Mouse (Mus musculus): Measurements from ENCODE around the gene Foxf1. TPM values are rescaled to one million over a fixed set of nuclear protein-coding genes. Genes with fewer than 3 reads are reported as not detected.

Foxf1 gene
- polyA plus RNA-seq, 1 experiment from 2014 or later, result 9.0 TPM

GRCm38 (mm10) chr8:121128531-121129264 is 44.5 kb downstream of the Foxf1 start:
- Histone ChIP-seq H3K27ac (ENCODE audit: low read depth, low read length) (no peak overlapping the region), H3K4me1 (ENCODE audit: control insufficient read depth, insufficient read depth, low read length) (peaks cover 34% of the 10 kb centered on the region), H3K4me2 (peak overlapping the region; percentile 59), H3K9ac (ENCODE audit: low read depth, low read length) (peak overlapping the region; percentile 61), H3K9me3 (replicated peaks; ENCODE audit: control insufficient read depth, low read length) (no peaks in the 10 kb centered on the region), H3K4me3 (ENCODE audit: low read depth, low read length) (peak overlapping the region; percentile 33), H3K36me3 (ENCODE audit: control insufficient read depth, insufficient read depth, low read length) (no peaks in the 10 kb centered on the region), H3K27me3 (ENCODE audit: control insufficient read depth, insufficient read depth, low read length) (peaks cover 60% of the 10 kb centered on the region)
- ATAC-seq (replicated peaks; ENCODE audit: insufficient number of reproducible peaks, low FRiP score, low TSS enrichment), result no peak
- WGBS (ENCODE audit: insufficient replicate concordance), result 3% methylated on average over 54 of the region's 55 CpGs

GRCm38 (mm10) chr8:121129265-121129940 is 45.2 kb downstream of the Foxf1 start:
- Histone ChIP-seq H3K9me3 (replicated peaks; ENCODE audit: control insufficient read depth, low read length) (no peaks in the 10 kb centered on the region), H3K27ac (ENCODE audit: low read depth, low read length) (no peak overlapping the region), H3K4me2 (peak overlapping the region; percentile 59; the same call in 1 of the 2 replicates), H3K4me1 (ENCODE audit: control insufficient read depth, insufficient read depth, low read length) (peaks cover 34% of the 10 kb centered on the region), H3K36me3 (ENCODE audit: control insufficient read depth, insufficient read depth, low read length) (no peaks in the 10 kb centered on the region), H3K9ac (ENCODE audit: low read depth, low read length) (no peak overlapping the region), H3K27me3 (ENCODE audit: control insufficient read depth, insufficient read depth, low read length) (peaks cover 56% of the 10 kb centered on the region), H3K4me3 (ENCODE audit: low read depth, low read length) (peak overlapping the region; percentile 10; the same call in 1 of the 2 replicates)
- 26% methylated on average over 16 of the region's 16 CpGs for WGBS (ENCODE audit: insufficient replicate concordance)
- no peak for ATAC-seq (replicated peaks; ENCODE audit: insufficient number of reproducible peaks, low FRiP score, low TSS enrichment)

- WGBS (ENCODE audit: insufficient replicate concordance), result 34% methylated on average over 5 of the region's 5 CpGs
- H3K4me1 ChIP-seq (ENCODE audit: control insufficient read depth, insufficient read depth, low read length), result peaks cover 25% of the 10 kb centered on the region
- no peak overlapping the region for H3K4me2 ChIP-seq
- no peaks in the 10 kb centered on the region for H3K36me3 ChIP-seq (ENCODE audit: control insufficient read depth, insufficient read depth, low read length)
- no peak overlapping the region for H3K9ac ChIP-seq (ENCODE audit: low read depth, low read length)
- no peak overlapping the region for H3K27ac ChIP-seq (ENCODE audit: low read depth, low read length)
- H3K9me3 ChIP-seq (replicated peaks; ENCODE audit: control insufficient read depth, low read length), result no peaks in the 10 kb centered on the region
- ATAC-seq (replicated peaks; ENCODE audit: insufficient number of reproducible peaks, low FRiP score, low TSS enrichment), result no peak
- no peak overlapping the region for H3K4me3 ChIP-seq (ENCODE audit: low read depth, low read length)
- H3K27me3 ChIP-seq (ENCODE audit: control insufficient read depth, insufficient read depth, low read length), result peaks cover 50% of the 10 kb centered on the region
Measured at GRCm38 (mm10) chr8:121130522-121130921, 46.3 kb downstream of the Foxf1 start.

- H3K4me2 ChIP-seq, result no peak overlapping the region
- H3K27me3 ChIP-seq (ENCODE audit: control insufficient read depth, insufficient read depth, low read length), result peaks cover 29% of the 10 kb centered on the region
- 0 out of 2 replicates have a peak, but pooled peaks cover 4% of the 10 kb centered on the region for H3K9me3 ChIP-seq (replicated peaks; ENCODE audit: control insufficient read depth, low read length)
- H3K4me1 ChIP-seq (ENCODE audit: control insufficient read depth, insufficient read depth, low read length), result peaks cover 8% of the 10 kb centered on the region
- no peak overlapping the region for H3K4me3 ChIP-seq (ENCODE audit: low read depth, low read length)
- 73% methylated on average over 5 of the region's 5 CpGs for WGBS (ENCODE audit: insufficient replicate concordance)
- ATAC-seq (replicated peaks; ENCODE audit: insufficient number of reproducible peaks, low FRiP score, low TSS enrichment), result no peak
- H3K27ac ChIP-seq (ENCODE audit: low read depth, low read length), result no peak overlapping the region
- H3K9ac ChIP-seq (ENCODE audit: low read depth, low read length), result no peak overlapping the region
- peaks cover 2% of the 10 kb centered on the region; the same call in 1 of the 2 replicates for H3K36me3 ChIP-seq (ENCODE audit: control insufficient read depth, insufficient read depth, low read length)
Measured at GRCm38 (mm10) chr8:121132961-121133513, 48.9 kb downstream of the Foxf1 start.

GRCm38 (mm10) chr8:121134102-121134501 is 49.9 kb downstream of the Foxf1 start:
- ATAC-seq (replicated peaks; ENCODE audit: insufficient number of reproducible peaks, low FRiP score, low TSS enrichment), result no peak
- Histone ChIP-seq H3K4me2 (no peak overlapping the region), H3K27me3 (ENCODE audit: control insufficient read depth, insufficient read depth, low read length) (peaks cover 18% of the 10 kb centered on the region), H3K27ac (ENCODE audit: low read depth, low read length) (no peak overlapping the region), H3K4me3 (ENCODE audit: low read depth, low read length) (no peak overlapping the region), H3K9me3 (replicated peaks; ENCODE audit: control insufficient read depth, low read length) (0 out of 2 replicates have a peak, but pooled peaks cover 6% of the 10 kb centered on the region), H3K9ac (ENCODE audit: low read depth, low read length) (no peak overlapping the region), H3K4me1 (ENCODE audit: control insufficient read depth, insufficient read depth, low read length) (no peaks in the 10 kb centered on the region; the same call in 1 of the 2 replicates), H3K36me3 (ENCODE audit: control insufficient read depth, insufficient read depth, low read length) (peaks cover 2% of the 10 kb centered on the region; the same call in 1 of the 2 replicates)
- WGBS (ENCODE audit: insufficient replicate concordance), result 86% methylated on average over 10 of the region's 10 CpGs

- Histone ChIP-seq H3K27ac (ENCODE audit: low read depth, low read length) (no peak overlapping the region), H3K9ac (ENCODE audit: low read depth, low read length) (no peak overlapping the region), H3K4me3 (ENCODE audit: low read depth, low read length) (no peak overlapping the region), H3K4me1 (ENCODE audit: control insufficient read depth, insufficient read depth, low read length) (no peaks in the 10 kb centered on the region; the same call in 1 of the 2 replicates), H3K36me3 (ENCODE audit: control insufficient read depth, insufficient read depth, low read length) (peaks cover 2% of the 10 kb centered on the region; the same call in 1 of the 2 replicates), H3K27me3 (ENCODE audit: control insufficient read depth, insufficient read depth, low read length) (peaks cover 14% of the 10 kb centered on the region), H3K9me3 (replicated peaks; ENCODE audit: control insufficient read depth, low read length) (0 out of 2 replicates have a peak, but pooled peaks cover 6% of the 10 kb centered on the region), H3K4me2 (no peak overlapping the region)
- 82% methylated on average over 11 of the region's 11 CpGs for WGBS (ENCODE audit: insufficient replicate concordance)
- ATAC-seq (replicated peaks; ENCODE audit: insufficient number of reproducible peaks, low FRiP score, low TSS enrichment), result no peak
Measured at GRCm38 (mm10) chr8:121134512-121134911, 50.3 kb downstream of the Foxf1 start.

GRCm38 (mm10) chr8:121136856-121137255 is 52.7 kb downstream of the Foxf1 start:
- Histone ChIP-seq H3K9ac (ENCODE audit: low read depth, low read length) (no peak overlapping the region), H3K4me1 (ENCODE audit: control insufficient read depth, insufficient read depth, low read length) (no peaks in the 10 kb centered on the region; the same call in 1 of the 2 replicates), H3K9me3 (replicated peaks; ENCODE audit: control insufficient read depth, low read length) (0 out of 2 replicates have a peak, but pooled peaks cover 6% of the 10 kb centered on the region), H3K27me3 (ENCODE audit: control insufficient read depth, insufficient read depth, low read length) (peaks cover 3% of the 10 kb centered on the region; the same call in 1 of the 2 replicates), H3K27ac (ENCODE audit: low read depth, low read length) (no peak overlapping the region), H3K4me3 (ENCODE audit: low read depth, low read length) (no peak overlapping the region), H3K36me3 (ENCODE audit: control insufficient read depth, insufficient read depth, low read length) (peaks cover 2% of the 10 kb centered on the region; the same call in 1 of the 2 replicates), H3K4me2 (no peak overlapping the region)
- WGBS (ENCODE audit: insufficient replicate concordance), result 88% methylated on average over 6 of the region's 6 CpGs
- ATAC-seq (replicated peaks; ENCODE audit: insufficient number of reproducible peaks, low FRiP score, low TSS enrichment), result no peak
